Mouse (Mus musculus) brain, embryonic 14.5 days (tissue): Measurements from ENCODE around the gene Dnajc16.

ENCODE experiments used
- CTCF ChIP-seq: fragments of 200-500 bp; IDR thresholded peaks from 2 replicates; pipeline ENCODE4 v1.5.1; 2012; ENCODE audit warnings: inconsistent platforms, mild to moderate bottlenecking, moderate library complexity, borderline replicate concordance; ENCODE audit not compliant: insufficient read depth, insufficient read length; ENCODE audit errors: extremely low read depth
- POLR2A ChIP-seq: fragments of 200-500 bp; IDR thresholded peaks from 2 replicates; pipeline ENCODE4 v1.6.1; 2012; ENCODE audit warnings: mild to moderate bottlenecking, inconsistent platforms, borderline replicate concordance; ENCODE audit not compliant: poor library complexity, insufficient read depth, insufficient read length, severe bottlenecking; ENCODE audit errors: extremely low read depth

DNA sequence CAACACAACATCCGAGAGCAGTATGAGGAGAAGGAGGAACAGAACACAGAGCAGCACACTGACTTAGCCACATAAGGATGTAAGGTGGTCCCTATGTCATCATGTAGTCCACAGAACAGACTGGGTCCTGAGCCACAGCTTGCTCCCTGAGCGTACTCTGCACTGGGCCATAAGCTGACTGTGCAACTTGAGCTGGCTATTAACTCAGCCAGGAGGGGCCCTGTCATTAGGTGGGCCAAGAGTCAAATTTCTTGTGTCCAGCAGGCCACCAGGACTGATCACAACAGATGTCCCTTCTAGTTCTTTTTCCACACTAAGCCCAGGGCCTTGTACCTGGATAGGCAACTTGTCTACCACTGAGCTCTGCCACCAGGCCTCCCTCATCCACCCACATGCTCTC lies 75.7 kb downstream of the Dnajc16 start:
- TF ChIP-seq CTCF: no peak
- no peak for TF ChIP-seq POLR2A
